Mouse (Mus musculus) brown adipose tissue, adult 24 weeks (tissue): ENCODE data around the gene Zfp950. TPM values are rescaled to one million over a fixed set of nuclear protein-coding genes. Genes with fewer than 3 reads are reported as not detected.
"Not testable (repeated sequence)": the region's sequence is repeated elsewhere in the genome, so short reads cannot be mapped to it uniquely, and the experiment has no call there.

Source experiments
- H3K27ac ChIP-seq: fragments of 200-500 bp; replicated peaks from 2 replicates; pipeline ENCODE4 v1.5.1; 2012; ENCODE audit warnings: low read depth, mild to moderate bottlenecking, low read length
- H3K4me1 ChIP-seq: fragments of 200-500 bp; 2 replicates; pipeline ENCODE4 v1.6.1; 2012; ENCODE audit warnings: low read length, mixed read lengths; ENCODE audit not compliant: control insufficient read depth, insufficient read depth, insufficient read length
- H3K4me3 ChIP-seq: fragments of 200-500 bp; 2 replicates; pipeline ENCODE4 v1.5.1; 2012; ENCODE audit warnings: low read depth, mild to moderate bottlenecking, low read length, moderate library complexity; ENCODE audit not compliant: insufficient read depth
- polyA plus RNA-seq: library from polyadenylated mRNA; stranded (reverse); fragments of >200 nt; gene quantifications from 2 replicates; pipeline ENCODE4 v1.2.4, GENCODE M21; 2012; ENCODE audit not compliant: missing spikeins, insufficient read depth, insufficient read length

Zfp950 gene
- 11.3 and 23.0 TPM in 2 replicates for polyA plus RNA-seq

DNA sequence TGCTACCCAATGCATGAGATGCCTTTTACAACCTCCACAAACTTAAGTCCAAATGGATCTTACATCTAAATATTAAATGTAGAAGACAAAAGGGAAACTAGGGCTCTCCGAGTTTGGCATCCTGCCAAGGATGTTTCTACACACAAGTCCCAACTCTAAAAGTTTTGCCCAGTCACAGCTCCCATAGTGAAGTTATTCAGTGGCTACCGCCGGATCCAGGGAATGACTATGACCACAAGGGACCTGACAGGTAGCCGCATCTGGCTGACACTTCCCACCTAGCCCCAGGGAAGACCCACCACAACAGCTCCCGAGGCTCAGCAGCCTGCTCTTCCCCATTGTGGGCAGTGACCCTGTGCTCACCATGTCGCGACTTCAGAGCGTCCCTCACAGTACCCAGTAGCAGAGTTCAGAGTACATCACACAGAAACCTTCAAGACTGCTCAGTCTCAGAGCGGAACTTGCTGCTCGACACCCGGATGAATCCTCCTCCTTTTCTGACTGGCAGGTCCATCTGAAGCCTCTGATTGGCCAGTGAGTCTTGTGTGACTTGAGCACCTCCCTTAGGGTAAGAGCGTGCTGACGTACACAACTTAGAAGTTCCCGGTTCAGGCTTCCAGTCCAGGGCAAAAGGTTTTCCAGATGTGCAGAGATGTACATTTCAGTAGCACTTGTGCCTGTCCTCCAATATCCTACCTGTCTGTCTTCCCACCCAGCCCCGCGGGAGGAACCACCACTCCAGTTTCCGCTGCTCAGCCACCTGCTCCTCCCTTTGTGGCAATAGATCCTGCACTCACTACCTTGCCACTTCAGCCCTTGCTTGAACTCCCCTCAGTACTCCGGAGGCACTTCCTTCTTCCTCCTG, at the start of gene Zfp950:
Gene Zfp950, minus strand, starts transcription at position 499 of the 865 bp plus-strand sequence.
- H3K27ac ChIP-seq, result peak within 1 kb of the TSS; percentile 74
- H3K4me1 ChIP-seq, result 0 out of 2 replicates have a peak, but pooled peaks cover 5% of the 10 kb centered on the region
- H3K4me3 ChIP-seq, result peak within 1 kb of the TSS; percentile 97

DNA sequence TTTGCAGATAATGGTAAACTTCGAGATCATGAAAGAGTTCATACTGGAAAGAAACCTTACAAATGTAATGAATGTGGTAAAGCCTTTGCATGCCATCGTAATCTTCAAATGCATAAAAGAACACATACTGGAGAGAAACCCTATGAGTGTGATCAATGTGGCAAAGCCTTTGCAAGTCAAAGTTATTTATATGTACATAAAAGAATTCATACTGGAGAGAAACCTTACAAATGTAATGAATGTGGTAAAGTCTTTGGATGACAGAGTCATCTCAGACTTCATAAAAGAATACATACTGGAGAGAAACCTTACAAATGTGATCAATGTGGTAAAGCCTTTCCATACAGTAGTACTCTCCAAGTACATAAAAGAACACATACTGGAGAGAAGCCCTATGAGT, 43.0 kb upstream of the Zfp950 start, which contains the start of gene Gm6020:
Gene Gm6020, plus strand, starts transcription at position 301 of the 400 bp plus-strand sequence.
- not testable (repeated sequence) for H3K4me1 ChIP-seq, H3K27ac ChIP-seq, H3K4me3 ChIP-seq

DNA sequence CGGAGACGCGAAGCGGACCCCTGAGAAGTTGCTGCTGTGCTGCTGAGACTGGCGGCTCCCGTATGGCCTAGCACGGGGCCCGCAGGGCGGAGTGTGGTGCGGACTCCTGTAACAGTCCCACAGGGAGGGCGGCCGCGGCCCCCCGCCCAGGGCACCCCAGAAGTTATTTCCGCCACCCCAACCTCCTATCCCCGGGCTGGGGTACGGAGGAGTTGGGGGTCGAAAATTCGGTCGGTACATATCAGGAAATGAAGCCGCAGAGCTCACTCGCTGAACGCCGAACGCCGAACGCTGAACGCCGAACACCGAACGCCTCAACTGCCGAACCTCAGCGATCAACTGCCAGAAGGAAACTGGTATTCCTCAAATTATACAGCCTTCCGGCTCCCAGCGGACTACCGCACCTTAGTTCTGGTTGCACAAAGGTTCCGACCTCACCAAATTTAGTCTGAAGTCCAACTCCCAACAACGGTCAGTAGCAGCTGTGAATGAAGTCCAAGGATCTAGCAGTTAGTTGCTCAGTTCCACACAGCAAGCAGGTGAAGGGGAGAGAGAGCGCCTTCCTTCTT, 35.2 kb upstream of the Zfp950 start, which contains the start of gene Gm7102:
Gene Gm7102, minus strand, starts transcription at position 554 of the 569 bp plus-strand sequence.
- Histone ChIP-seq H3K4me3 (peak within 1 kb of the TSS; percentile 18; the same call in 1 of the 2 replicates), H3K27ac (no peak within 1 kb of the TSS), H3K4me1 (no peaks in the 10 kb centered on the region)

DNA sequence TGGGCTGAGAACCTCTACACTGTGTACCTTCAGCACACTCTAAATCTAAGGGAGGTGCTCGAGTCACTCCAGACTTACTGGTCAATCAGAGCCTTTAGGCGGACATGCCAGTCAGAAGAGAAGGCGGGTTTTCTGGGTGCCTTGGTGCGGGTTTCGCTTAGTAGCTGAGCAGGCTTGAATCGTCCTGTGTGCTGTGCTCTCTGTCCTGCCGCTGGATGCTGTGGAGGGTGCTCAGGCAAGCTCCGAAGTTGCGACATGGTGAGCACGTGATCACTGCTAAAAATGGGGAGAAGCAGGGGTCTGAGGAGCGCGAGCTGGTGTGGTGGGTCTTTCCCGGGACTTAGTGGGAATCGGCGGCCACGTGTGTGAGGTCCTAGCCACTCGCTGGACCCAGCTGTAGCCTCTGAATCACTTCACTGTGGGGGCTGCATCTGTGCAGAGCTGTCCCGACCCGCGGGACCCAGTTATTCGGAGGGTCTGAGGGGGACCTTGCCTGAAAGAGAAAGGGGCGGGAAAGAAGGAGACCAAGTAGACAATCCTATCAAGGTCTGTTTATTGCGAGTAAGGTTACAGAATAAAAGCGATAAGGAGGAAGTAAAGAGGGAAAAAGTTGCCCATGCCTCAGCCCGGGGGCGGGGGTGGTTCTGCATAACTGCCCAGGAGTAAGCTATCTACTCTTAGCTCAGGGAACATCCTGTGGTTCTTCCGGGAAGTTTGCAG, 11.2 kb upstream of the Zfp950 start:
- no peak overlapping the region for H3K27ac ChIP-seq
- H3K4me1 ChIP-seq, result no peaks in the 10 kb centered on the region; the same call in 1 of the 2 replicates
- H3K4me3 ChIP-seq, result peak overlapping the region; percentile 48

DNA sequence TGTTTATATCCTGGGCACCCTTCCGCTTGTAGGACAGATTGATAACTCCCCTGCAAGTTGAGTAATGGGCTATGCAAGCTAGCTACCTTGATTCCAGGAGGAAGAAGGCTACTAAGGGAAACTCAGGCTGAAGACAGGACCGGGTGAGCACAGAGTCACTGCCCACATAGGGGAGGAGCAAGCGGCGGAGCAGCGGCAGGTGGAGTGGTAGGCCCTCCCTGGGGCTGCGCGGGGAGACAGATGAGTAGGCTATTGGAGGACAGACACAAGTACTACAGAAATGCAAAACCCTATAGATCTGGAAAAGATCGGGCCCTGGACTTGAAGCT, 10.7 kb upstream of the Zfp950 start:
- no peaks in the 10 kb centered on the region; the same call in 1 of the 2 replicates for H3K4me1 ChIP-seq
- peak overlapping the region; percentile 48 for H3K4me3 ChIP-seq
- H3K27ac ChIP-seq, result no peak overlapping the region

DNA sequence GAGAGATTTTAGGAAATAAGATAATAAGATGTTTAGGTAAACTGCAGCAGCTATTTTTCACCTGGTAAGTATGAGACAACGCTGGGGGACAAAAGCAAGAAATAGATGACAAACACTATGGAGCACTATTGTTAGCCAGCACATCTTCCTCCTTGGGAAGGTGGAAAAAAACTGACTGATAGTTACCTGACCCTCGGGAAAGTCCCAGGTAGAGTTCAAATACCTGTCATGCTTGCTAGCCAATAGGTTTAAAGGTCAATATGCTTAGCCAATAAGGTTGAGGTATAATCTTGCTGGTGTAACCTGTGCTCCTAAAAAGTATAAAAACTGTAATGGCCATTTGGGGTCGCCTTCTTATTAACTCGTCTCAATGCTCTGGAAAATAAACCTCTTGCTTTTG, 659 bp upstream of the Zfp950 start:
- H3K4me1 ChIP-seq, result 0 out of 2 replicates have a peak, but pooled peaks cover 5% of the 10 kb centered on the region
- H3K27ac ChIP-seq, result no peak overlapping the region
- no peak overlapping the region for H3K4me3 ChIP-seq

DNA sequence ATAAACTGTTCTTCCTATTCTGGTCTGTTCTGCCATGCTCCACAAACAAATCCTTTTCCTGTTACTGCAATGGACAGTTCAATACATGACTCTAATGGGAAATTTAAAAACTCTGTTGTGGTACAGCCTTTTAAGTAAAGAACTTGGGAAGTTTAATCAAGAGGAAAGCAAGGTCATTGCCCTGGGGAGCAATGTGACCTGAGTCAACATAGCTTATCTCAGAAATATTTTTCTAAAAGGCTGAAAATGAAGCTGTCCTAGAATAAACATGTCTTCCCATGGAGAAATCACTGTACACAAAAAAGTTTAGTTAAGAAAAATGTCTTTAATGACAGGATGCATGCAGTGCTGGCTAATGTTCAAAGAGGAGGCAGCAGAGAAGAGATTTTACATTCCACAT, 2.0 kb downstream of the Zfp950 start:
- H3K4me3 ChIP-seq, result no peak overlapping the region
- H3K4me1 ChIP-seq, result 0 out of 2 replicates have a peak, but pooled peaks cover 5% of the 10 kb centered on the region
- no peak overlapping the region for H3K27ac ChIP-seq

DNA sequence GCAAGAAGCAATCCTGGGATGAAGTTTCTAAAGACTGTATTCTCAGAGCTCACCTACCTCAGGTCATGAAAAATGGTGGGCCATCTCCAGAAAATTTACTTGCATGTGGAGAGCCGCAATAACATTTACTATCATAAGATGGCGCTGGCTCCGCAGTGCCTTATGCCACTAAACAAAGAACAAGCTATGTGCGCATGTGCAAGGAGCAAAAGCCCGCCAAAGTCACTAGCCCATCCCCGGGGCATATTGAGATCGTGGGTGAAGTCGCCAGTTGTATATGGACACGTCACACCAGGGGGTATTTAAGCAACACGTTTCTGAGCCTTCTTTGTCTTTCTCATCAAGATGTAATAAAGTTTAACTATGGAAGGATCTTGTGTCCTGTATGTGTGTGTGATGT, 9.5 kb downstream of the Zfp950 start:
- no peaks in the 10 kb centered on the region for H3K4me1 ChIP-seq

DNA sequence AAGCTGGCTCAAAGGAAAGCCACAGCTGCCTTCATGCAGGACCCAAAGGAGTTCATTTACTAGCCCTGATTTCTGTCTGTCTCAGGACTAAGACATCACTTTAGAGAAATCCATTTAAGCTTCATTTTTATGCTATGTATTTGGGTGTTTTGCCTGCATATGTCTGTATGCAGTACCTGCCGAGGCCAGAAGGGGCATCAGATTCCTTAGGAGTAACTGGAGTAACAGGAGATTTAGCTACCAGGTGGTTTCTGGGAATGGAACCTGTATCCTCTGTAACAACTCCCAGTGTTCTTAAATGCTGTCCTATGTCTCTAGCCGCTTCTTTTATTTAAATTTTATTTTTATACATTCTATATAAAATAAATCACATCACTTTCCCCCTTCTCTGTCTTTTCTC, 30.5 kb downstream of the Zfp950 start:
- Histone ChIP-seq H3K27ac (no peak overlapping the region), H3K4me1 (no peaks in the 10 kb centered on the region), H3K4me3 (no peak overlapping the region)

More for the DNA sequence above, 9.5 kb downstream of the Zfp950 start:
- Histone ChIP-seq H3K27ac (no peak overlapping the region), H3K4me3 (no peak overlapping the region)

DNA sequence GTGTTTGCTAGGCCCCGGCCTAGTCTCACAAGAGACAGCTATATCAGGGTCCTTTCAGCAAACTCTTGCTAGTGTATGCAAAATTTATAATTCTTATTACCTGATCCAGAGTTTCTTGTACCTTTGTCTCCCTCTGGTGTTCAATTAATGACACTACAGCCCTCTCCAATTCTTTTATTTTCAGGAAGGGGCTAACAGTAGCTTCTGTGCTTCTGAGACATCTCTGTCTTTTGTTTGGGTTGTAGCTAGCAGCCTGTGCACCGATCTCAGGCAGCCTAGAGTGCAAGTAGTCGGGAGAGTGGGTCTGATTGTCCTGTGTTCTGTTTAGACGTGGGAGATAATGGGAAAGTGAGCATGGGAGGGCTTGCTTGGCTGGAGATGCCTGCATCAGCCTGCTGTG, 42.9 kb downstream of the Zfp950 start:
- Histone ChIP-seq H3K4me1 (no peaks in the 10 kb centered on the region), H3K27ac (no peak overlapping the region), H3K4me3 (no peak overlapping the region)

DNA sequence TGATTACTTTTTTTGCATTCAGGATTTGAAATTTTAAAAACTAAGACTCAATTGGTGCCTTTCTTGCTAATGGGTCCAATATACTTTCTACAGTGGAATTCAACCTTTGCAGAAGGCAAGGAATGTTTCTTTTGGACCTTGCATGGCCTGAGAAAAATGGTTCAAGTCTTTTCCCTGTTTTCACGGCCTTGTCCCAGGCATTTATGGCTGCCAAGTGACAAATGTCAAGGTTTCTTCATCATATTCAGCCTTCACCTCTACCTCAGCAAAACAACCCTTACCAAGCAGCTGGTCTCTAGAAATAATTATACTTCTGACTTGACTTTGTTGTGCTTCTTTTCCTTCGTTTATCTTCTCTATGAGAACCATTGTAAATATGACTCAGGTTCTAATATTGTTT, 43.9 kb downstream of the Zfp950 start:
- Histone ChIP-seq H3K27ac (no peak overlapping the region), H3K4me3 (no peak overlapping the region), H3K4me1 (no peaks in the 10 kb centered on the region)

DNA sequence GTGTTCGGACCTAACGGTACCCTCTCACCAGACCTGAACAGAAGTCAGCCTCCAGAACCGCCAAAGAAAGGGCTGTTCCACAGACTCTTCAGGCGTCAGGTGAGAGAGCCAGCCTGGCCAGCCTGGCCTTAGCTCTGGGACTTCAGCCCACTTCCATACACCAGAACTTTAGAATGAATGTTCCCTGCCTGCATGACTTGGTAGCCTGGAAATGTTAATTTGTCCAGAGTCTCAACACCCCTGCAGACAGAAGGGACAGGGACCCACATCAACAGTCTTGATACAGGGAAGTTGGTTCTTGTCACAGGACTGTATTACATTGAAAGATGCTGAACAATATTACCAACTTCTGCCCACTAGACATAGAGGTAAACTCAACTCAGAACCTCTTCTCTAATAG, 50.1 kb downstream of the Zfp950 start:
- no peak overlapping the region for H3K4me3 ChIP-seq
- H3K27ac ChIP-seq, result no peak overlapping the region
- H3K4me1 ChIP-seq, result no peaks in the 10 kb centered on the region

DNA sequence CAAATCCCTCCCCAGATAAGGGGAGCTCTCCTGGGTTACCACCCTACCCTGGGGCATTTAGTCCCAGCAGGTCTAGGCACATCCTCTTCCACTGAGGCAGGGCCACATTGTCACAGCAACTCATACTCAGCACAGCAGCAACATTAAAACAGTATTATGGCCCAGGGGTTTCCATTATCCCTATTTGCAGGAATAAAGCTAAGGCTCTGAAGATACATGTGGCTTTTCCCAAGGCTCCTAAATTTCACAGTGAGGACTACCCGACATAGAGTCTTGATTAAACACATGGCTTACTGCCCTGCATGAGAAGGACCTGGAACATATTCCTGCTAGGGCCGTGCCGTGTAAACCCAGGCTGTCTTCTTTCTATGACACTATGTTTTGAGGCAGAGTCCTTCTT, 51.6 kb downstream of the Zfp950 start:
- no peaks in the 10 kb centered on the region for H3K4me1 ChIP-seq
- no peak overlapping the region for H3K27ac ChIP-seq
- no peak overlapping the region for H3K4me3 ChIP-seq

DNA sequence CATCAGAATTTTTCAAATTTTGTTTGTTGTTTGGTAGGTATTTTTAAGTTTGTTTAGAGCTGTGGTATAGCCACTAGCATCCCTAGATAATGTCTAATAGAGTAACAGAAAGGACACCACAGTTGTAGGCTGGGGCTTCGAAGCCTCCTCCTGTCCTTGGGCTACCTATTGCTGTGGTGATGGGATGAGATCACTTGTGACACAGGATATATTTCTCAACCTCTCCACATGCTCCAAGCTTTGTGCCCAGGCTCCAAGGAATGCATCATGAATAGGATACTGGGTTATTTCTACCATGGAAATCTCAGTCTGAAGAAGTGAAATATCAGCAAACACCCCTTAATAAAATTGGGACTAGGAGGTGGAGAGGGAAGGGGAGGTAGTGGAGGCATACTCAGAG, 52.9 kb downstream of the Zfp950 start:
- Histone ChIP-seq H3K4me3 (no peak overlapping the region), H3K4me1 (no peaks in the 10 kb centered on the region), H3K27ac (no peak overlapping the region)

DNA sequence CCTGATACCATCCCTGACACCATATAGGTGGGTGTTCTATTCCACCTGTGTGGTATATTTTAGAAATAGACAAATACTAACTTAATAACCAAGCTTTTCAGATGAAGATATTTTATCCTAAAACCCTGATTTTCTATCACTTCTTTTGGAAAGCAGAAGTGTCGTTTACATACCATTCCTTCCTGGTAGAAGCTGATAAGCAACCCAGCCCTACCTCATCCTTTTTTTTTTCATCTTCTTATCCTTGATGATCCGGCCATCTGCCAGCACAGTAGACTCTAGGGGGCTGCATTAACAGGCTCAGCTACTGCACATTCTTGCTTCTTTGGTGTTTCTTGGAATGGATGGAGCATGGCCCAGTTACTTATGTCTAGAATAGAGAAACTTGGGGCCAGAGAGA, 55.4 kb downstream of the Zfp950 start:
- H3K27ac ChIP-seq, result no peak overlapping the region
- peaks cover under 1% of the 10 kb centered on the region; the same call in 1 of the 2 replicates for H3K4me1 ChIP-seq
- H3K4me3 ChIP-seq, result no peak overlapping the region
